Mouse (Mus musculus) midbrain, embryonic 11.5 days (tissue): Measurements from ENCODE around the gene Nckap1. TPM values are rescaled to one million over a fixed set of nuclear protein-coding genes. Genes with fewer than 3 reads are reported as not detected.

ENCODE experiments used
- ATAC-seq: fragments of 200-750 bp; cut with Nextera tagmentation; 2 replicates; pipeline ENCODE4 v1.8.0; 2017; ENCODE audit warnings: moderate TSS enrichment, moderate library complexity; ENCODE audit not compliant: low FRiP score
- DNase-seq: peaks from one replicate; pipeline ENCODE4 v3.0.0; 2015; ENCODE audit warnings: low spot score; ENCODE audit errors: missing footprints
- H3K27ac ChIP-seq: fragments of 300-500 bp; sonication (generic); 2 replicates; pipeline ENCODE4 v1.5.1; 2014; ENCODE audit warnings: low read depth, low read length
- H3K27me3 ChIP-seq: fragments of 300-500 bp; sonication (generic); 2 replicates; pipeline ENCODE4 v1.6.1; 2014; ENCODE audit warnings: mild to moderate bottlenecking, low read length, moderate library complexity, mixed read lengths; ENCODE audit not compliant: control insufficient read depth, insufficient read depth
- H3K36me3 ChIP-seq: fragments of 300-500 bp; sonication (generic); 2 replicates; pipeline ENCODE4 v1.6.1; 2014; ENCODE audit warnings: mild to moderate bottlenecking, low read length, moderate library complexity, mixed read lengths; ENCODE audit not compliant: control insufficient read depth, insufficient read depth
- H3K4me1 ChIP-seq: fragments of 300-500 bp; sonication (generic); 2 replicates; pipeline ENCODE4 v1.6.1; 2014; ENCODE audit warnings: low read length; ENCODE audit not compliant: control insufficient read depth, insufficient read depth
- H3K4me2 ChIP-seq: fragments of 300-500 bp; sonication (generic); 2 replicates; pipeline ENCODE4 v1.6.1; 2014; ENCODE audit warnings: mild to moderate bottlenecking, moderate library complexity
- H3K4me3 ChIP-seq: fragments of 300-500 bp; sonication (generic); 2 replicates; pipeline ENCODE4 v1.5.1; 2014; ENCODE audit warnings: low read depth, low read length
- H3K9ac ChIP-seq: fragments of 300-500 bp; sonication (generic); 2 replicates; pipeline ENCODE4 v1.6.1; 2014; ENCODE audit warnings: low read length
- H3K9me3 ChIP-seq: fragments of 300-500 bp; sonication (generic); 2 replicates; pipeline ENCODE4 v1.6.1; 2016; ENCODE audit warnings: low read length; ENCODE audit not compliant: control insufficient read depth
- WGBS: fragments of 180-500 bp; shearing (Covaris S2); extraction: QIAGEN DNeasy Blood & Tissue Kit; methylation state at CpG from one replicate; pipeline ENCODE4 v1.1.7; 2014; 5-methylcytosine and 5-hydroxymethylcytosine counted together
- microRNA counts: library from miRNA; unstranded; fragments of <30 nt; microRNA quantifications from one replicate; lab custom pipeline; 2015
- microRNA-seq: library from miRNA; unstranded; fragments of <30 nt; microRNA quantifications from one replicate; pipeline ENCODE4, GENCODE M21; 2017
- polyA plus RNA-seq: library from polyadenylated mRNA; unstranded; fragments of >200 nt; fragmentation: Nextera tagmentation; extraction: Ambion mirVana; gene quantifications from 2 replicates; pipeline ENCODE4 v1.2.1, GENCODE M21; 2014

Gene Nckap1
- polyA plus RNA-seq, 1 experiment from 2014 or later, result 65.4 TPM

DNA sequence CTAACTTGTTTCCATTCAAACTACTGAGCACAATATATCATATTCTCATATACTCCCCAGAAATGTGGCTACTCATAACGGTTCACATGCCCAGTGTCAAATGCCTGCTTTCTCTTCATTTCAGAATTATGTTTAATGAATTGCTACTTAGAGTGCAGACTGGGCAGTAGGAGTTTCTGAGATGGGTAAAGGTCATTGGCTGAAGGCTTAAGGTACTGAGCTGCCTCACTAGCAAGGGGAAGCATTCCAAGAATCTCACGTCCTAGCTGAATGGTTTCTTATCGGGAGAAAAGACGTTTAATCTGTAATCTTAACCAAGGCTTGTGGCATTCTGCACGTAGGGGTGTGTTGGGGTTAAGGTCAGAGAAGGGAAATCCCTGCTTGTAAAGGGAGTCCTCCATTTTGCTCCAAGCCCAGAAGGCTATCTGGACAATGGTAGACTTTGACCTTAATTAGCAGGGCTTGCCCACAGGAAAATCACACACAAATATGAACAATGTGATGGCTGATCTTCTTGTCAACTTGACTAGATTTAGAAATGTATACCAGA is 106.9 kb downstream of the Nckap1 start:
- H3K9ac ChIP-seq, result no peak overlapping the region
- H3K4me3 ChIP-seq, result no peak overlapping the region
- H3K4me1 ChIP-seq, result no peaks in the 10 kb centered on the region
- H3K27me3 ChIP-seq, result no peaks in the 10 kb centered on the region
- H3K4me2 ChIP-seq, result no peak overlapping the region
- WGBS, result 73% methylated on average over 5 of the region's 5 CpGs
- no peaks in the 10 kb centered on the region for H3K36me3 ChIP-seq
- DNase-seq (no peak), ATAC-seq (no peak)
- no peaks in the 10 kb centered on the region for H3K9me3 ChIP-seq
- H3K27ac ChIP-seq, result no peak overlapping the region

DNA sequence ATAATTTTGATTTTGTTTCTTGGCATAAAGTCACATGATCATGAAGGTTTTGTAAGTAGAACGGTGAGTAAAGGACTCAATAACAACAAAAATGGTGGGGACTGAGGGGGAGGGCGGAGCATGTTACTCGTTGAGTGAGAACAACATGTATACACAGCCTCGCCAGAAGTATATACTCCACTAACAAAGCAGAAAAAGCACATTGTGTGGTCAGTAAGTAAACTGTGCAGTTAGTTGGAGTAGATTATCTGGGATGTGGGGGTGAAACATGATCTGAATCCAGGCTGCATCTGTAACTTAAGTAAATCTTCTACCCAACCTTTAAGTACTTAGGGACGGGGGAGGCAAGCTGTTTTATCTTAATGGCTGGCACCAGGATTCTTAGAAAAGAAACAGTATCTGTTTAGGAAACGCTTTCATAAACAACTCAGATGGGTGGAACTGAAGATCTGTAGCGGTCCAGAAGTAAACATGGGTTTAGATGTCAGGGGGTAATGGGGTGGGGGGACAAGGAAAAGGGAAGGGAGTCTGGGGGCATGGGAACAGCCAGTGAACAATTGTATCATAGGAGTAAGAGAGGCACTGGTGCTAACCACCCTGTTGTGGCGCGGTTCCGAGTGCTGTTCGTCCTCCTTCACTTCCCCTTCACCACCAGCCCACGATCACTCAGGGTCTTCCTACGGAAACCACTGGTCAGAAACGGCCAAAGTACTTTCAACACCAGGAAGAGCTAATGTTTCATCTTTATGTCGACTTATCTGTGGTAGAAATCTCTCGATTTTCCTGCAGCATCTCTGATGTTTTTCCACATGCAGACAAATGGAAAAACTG is 115.0 kb downstream of the Nckap1 start:
- no peak for ATAC-seq
- H3K27ac ChIP-seq, result no peak overlapping the region
- H3K4me1 ChIP-seq, result no peaks in the 10 kb centered on the region; the same call in 1 of the 2 replicates
- no peak overlapping the region for H3K4me2 ChIP-seq
- no peak overlapping the region for H3K4me3 ChIP-seq
- WGBS, result 88% methylated on average over 16 of the region's 16 CpGs
- no peaks in the 10 kb centered on the region for H3K9me3 ChIP-seq
- DNase-seq, result no peak
- no peak overlapping the region for H3K9ac ChIP-seq
- H3K36me3 ChIP-seq, result no peaks in the 10 kb centered on the region
- H3K27me3 ChIP-seq, result no peaks in the 10 kb centered on the region

GRCm38 (mm10) chr2:80461827-80462226 is 119.4 kb downstream of the Nckap1 start:
- H3K36me3 ChIP-seq, result no peaks in the 10 kb centered on the region
- no peak overlapping the region for H3K4me3 ChIP-seq
- H3K9ac ChIP-seq, result no peak overlapping the region
- no peak overlapping the region for H3K4me2 ChIP-seq
- no peaks in the 10 kb centered on the region for H3K27me3 ChIP-seq
- H3K27ac ChIP-seq, result no peak overlapping the region
- ATAC-seq, result no peak
- H3K9me3 ChIP-seq, result no peaks in the 10 kb centered on the region
- 57% methylated on average over 8 of the region's 8 CpGs for WGBS
- no peak for DNase-seq
- no peaks in the 10 kb centered on the region; the same call in 1 of the 2 replicates for H3K4me1 ChIP-seq

MicroRNAs encoded within 50 kb of the gene (microRNA counts, 519-probe panel; counts per million panel counts)
- microRNA mmu-miR-684 (lab: Ali Mortazavi, UCI), result not detected

Small RNA genes lying within 50 kb of the gene (microRNA-seq; reads per million reads assigned to microRNA genes)
- gene Mir684-1, result not detected

Other genes starting within 250 kb of the Nckap1 start
- 10.6 and 11.4 TPM in 2 replicates for gene Frzb, start 133.8 kb downstream of the Nckap1 start, polyA plus RNA-seq
- gene Dusp19, start 35.7 kb upstream of the Nckap1 start, polyA plus RNA-seq, result 17.8 and 20.2 TPM in 2 replicates
- 71.2 and 71.7 TPM in 2 replicates for gene Nup35, start 35.9 kb upstream of the Nckap1 start, polyA plus RNA-seq